Mouse (Mus musculus): ENCODE results near the gene Gsn.
A peak's percentile ranks its signal among the peaks of the same experiment; 100 is the strongest.

Gsn gene

GRCm38 (mm10) chr2:35253751-35254150, 2.4 kb upstream of the Gsn start:
- DNase-seq (ENCODE audit: low spot score in 2 of 2), result no peak

- DNase-seq (ENCODE audit: low spot score in 2 of 2), result no peak
Measured at GRCm38 (mm10) chr2:35255004-35255403, 1.2 kb upstream of the Gsn start.

- DNase-seq (ENCODE audit: low spot score in 2 of 2), result no peak
Measured at GRCm38 (mm10) chr2:35255462-35255861, 718 bp upstream of the Gsn start.

- DNase-seq (ENCODE audit: low spot score in 2 of 2), result no peak
Measured at GRCm38 (mm10) chr2:35256932-35257331, 752 bp downstream of the Gsn start.

- no peak for DNase-seq (ENCODE audit: low spot score in 2 of 2)
Measured at GRCm38 (mm10) chr2:35257886-35258285, 1.7 kb downstream of the Gsn start.

- no peak for DNase-seq (ENCODE audit: low spot score in 2 of 2)
Measured at GRCm38 (mm10) chr2:35258590-35258989, 2.4 kb downstream of the Gsn start.

- no peak for DNase-seq (ENCODE audit: low spot score in 2 of 2)
Measured at GRCm38 (mm10) chr2:35259338-35260080, 3.3 kb downstream of the Gsn start.

GRCm38 (mm10) chr2:35260291-35260690, 4.1 kb downstream of the Gsn start:
- DNase-seq (ENCODE audit: low spot score in 2 of 2), result no peak

GRCm38 (mm10) chr2:35264095-35264494, 7.9 kb downstream of the Gsn start:
- no peak for DNase-seq (ENCODE audit: low spot score in 2 of 2)

GRCm38 (mm10) chr2:35265296-35265695, 9.1 kb downstream of the Gsn start:
- peak in 1 of 2 experiments; percentile 26 for DNase-seq (ENCODE audit: low spot score in 2 of 2)

GRCm38 (mm10) chr2:35265775-35266174, 9.6 kb downstream of the Gsn start:
- DNase-seq (ENCODE audit: low spot score in 2 of 2), result no peak

GRCm38 (mm10) chr2:35266251-35266905, 10.2 kb downstream of the Gsn start:
- no peak for DNase-seq (ENCODE audit: low spot score in 2 of 2)

GRCm38 (mm10) chr2:35267156-35267875, 11.1 kb downstream of the Gsn start:
- no peak for DNase-seq (ENCODE audit: low spot score in 2 of 2)

GRCm38 (mm10) chr2:35267876-35268566, 11.8 kb downstream of the Gsn start:
- DNase-seq (ENCODE audit: low spot score in 2 of 2), result no peak

- DNase-seq (ENCODE audit: low spot score in 2 of 2), result no peak
Measured at GRCm38 (mm10) chr2:35269136-35269535, 13.0 kb downstream of the Gsn start.

- DNase-seq (ENCODE audit: low spot score in 2 of 2), result no peak
Measured at GRCm38 (mm10) chr2:35269716-35270260, 13.6 kb downstream of the Gsn start.

GRCm38 (mm10) chr2:35270531-35270984, 14.4 kb downstream of the Gsn start:
- peak in 1 of 2 experiments; percentile 50 for DNase-seq (ENCODE audit: low spot score in 2 of 2)

- DNase-seq (ENCODE audit: low spot score in 2 of 2), result no peak
Measured at GRCm38 (mm10) chr2:35271817-35272216, 15.6 kb downstream of the Gsn start.

GRCm38 (mm10) chr2:35272881-35273280, 16.7 kb downstream of the Gsn start:
- DNase-seq (ENCODE audit: low spot score in 2 of 2), result no peak

- no peak for DNase-seq (ENCODE audit: low spot score in 2 of 2)
Measured at GRCm38 (mm10) chr2:35273536-35273935, 17.4 kb downstream of the Gsn start.

GRCm38 (mm10) chr2:35277686-35278085, 21.5 kb downstream of the Gsn start:
- DNase-seq (ENCODE audit: low spot score in 2 of 2), result peak in 1 of 2 experiments; percentile 29

Measured in cerebellum, postnatal 4 days (tissue).